Mouse (Mus musculus) C2C12 (cell line): ENCODE measurements around the gene Cavin4. TPM values are rescaled to one million over a fixed set of nuclear protein-coding genes. Genes with fewer than 3 reads are reported as not detected.
"Not testable (repeated sequence)": the region's sequence is repeated elsewhere in the genome, so short reads cannot be mapped to it uniquely, and the experiment has no call there.

Experiments used
- H3K27me3 ChIP-seq: one replicate; pipeline ENCODE4 v1.6.1; 2011; ENCODE audit not compliant: control insufficient read depth, insufficient read depth, insufficient read length
- H3K36me3 ChIP-seq: one replicate; pipeline ENCODE4 v1.6.1; 2011; ENCODE audit not compliant: control insufficient read depth, insufficient read depth
- H3K4me3 ChIP-seq: one replicate; pipeline ENCODE4 v1.5.1; 2011; ENCODE audit warnings: mild to moderate bottlenecking, control low read depth; ENCODE audit not compliant: poor library complexity, insufficient read depth, severe bottlenecking
- H3K79me2 ChIP-seq: one replicate; pipeline ENCODE4 v1.6.1; 2011; ENCODE audit not compliant: control insufficient read depth, insufficient read depth
- H3K79me3 ChIP-seq: one replicate; pipeline ENCODE4 v1.6.1; 2011; ENCODE audit warnings: low read depth, control low read depth
- H3ac ChIP-seq: one replicate; pipeline ENCODE3; 2011; ENCODE audit warnings: low read depth; ENCODE audit not compliant: control insufficient read depth, insufficient read length
- CEBPB ChIP-seq: IDR thresholded peaks from one replicate; pipeline ENCODE4 v1.6.1; 2011; ENCODE audit warnings: low read depth, mild to moderate bottlenecking, control low read depth, moderate library complexity
- CTCF ChIP-seq: IDR thresholded peaks from one replicate; pipeline ENCODE4 v1.5.1; 2011; ENCODE audit not compliant: control insufficient read depth, insufficient read depth, insufficient read length
- FOSL1 ChIP-seq: IDR thresholded peaks from one replicate; pipeline ENCODE4 v1.8.0; 2011; ENCODE audit warnings: mild to moderate bottlenecking, low read length; ENCODE audit not compliant: poor library complexity, insufficient read depth, severe bottlenecking
- MAX ChIP-seq: IDR thresholded peaks from one replicate; pipeline ENCODE4 v1.6.1; 2011; ENCODE audit warnings: mild to moderate bottlenecking, control low read depth
- MYOD1 ChIP-seq: IDR thresholded peaks from one replicate; pipeline ENCODE4 v1.6.1; 2011; ENCODE audit warnings: low read depth; ENCODE audit not compliant: control insufficient read depth, insufficient read length
- MYOG ChIP-seq: IDR thresholded peaks from one replicate; pipeline ENCODE4 v1.6.1; 2011; ENCODE audit not compliant: control insufficient read depth, insufficient read length; ENCODE audit errors: extremely low read depth
- USF1 ChIP-seq: IDR thresholded peaks from one replicate; pipeline ENCODE4 v1.6.1; 2011; ENCODE audit warnings: low read depth, mild to moderate bottlenecking, control low read depth, moderate library complexity
- polyA plus RNA-seq: library from polyadenylated mRNA; unstranded; fragments of >200 nt; fragmentation: generic; extraction: Trizol; gene quantifications from one replicate; pipeline ENCODE4 v1.2.1, GENCODE M21; 2012; ENCODE audit warnings: missing spikeins

Gene Cavin4
- polyA plus RNA-seq, 1 experiment: 23.2 TPM

GRCm38 (mm10) chr4:48680214-48680613, 16.9 kb downstream of the Cavin4 start:
- no peak overlapping the region for H3K4me3 ChIP-seq
- no peaks in the 10 kb centered on the region for H3K27me3 ChIP-seq
- no peaks in the 10 kb centered on the region for H3K36me3 ChIP-seq
- H3K79me3 ChIP-seq: no peaks in the 10 kb centered on the region
- TF ChIP-seq MAX (no peak), MYOD1 (no peak), FOSL1 (no peak), MYOG (no peak), CTCF (no peak), USF1 (no peak), CEBPB (no peak)
- H3ac ChIP-seq: no peak overlapping the region
- no peaks in the 10 kb centered on the region for H3K79me2 ChIP-seq

- no peaks in the 10 kb centered on the region for H3K27me3 ChIP-seq
- no peak overlapping the region for H3K4me3 ChIP-seq
- no peaks in the 10 kb centered on the region for H3K79me3 ChIP-seq
- H3K79me2 ChIP-seq: no peaks in the 10 kb centered on the region
- H3ac ChIP-seq: no peak overlapping the region
- H3K36me3 ChIP-seq: no peaks in the 10 kb centered on the region
- TF ChIP-seq CTCF (peak; percentile 51), USF1 (no peak)
Measured at GRCm38 (mm10) chr4:48680648-48681343, 17.5 kb downstream of the Cavin4 start.

GRCm38 (mm10) chr4:48683126-48683525, 19.8 kb downstream of the Cavin4 start:
- TF ChIP-seq CTCF (no peak), FOSL1 (no peak), MYOG (no peak), MYOD1 (no peak), MAX (no peak), CEBPB (no peak), USF1 (no peak)
- Histone ChIP-seq H3K4me3 (no peak overlapping the region), H3ac (no peak overlapping the region), H3K27me3 (no peaks in the 10 kb centered on the region), H3K79me3 (no peaks in the 10 kb centered on the region), H3K79me2 (no peaks in the 10 kb centered on the region), H3K36me3 (no peaks in the 10 kb centered on the region)

GRCm38 (mm10) chr4:48683633-48684209, 20.4 kb downstream of the Cavin4 start:
- not testable (repeated sequence) for H3K4me3 ChIP-seq, H3K79me2 ChIP-seq, H3K36me3 ChIP-seq, H3K79me3 ChIP-seq, H3K27me3 ChIP-seq, H3ac ChIP-seq

- Histone ChIP-seq H3ac (no peak overlapping the region), H3K36me3 (no peaks in the 10 kb centered on the region), H3K27me3 (no peaks in the 10 kb centered on the region), H3K4me3 (no peak overlapping the region), H3K79me2 (no peaks in the 10 kb centered on the region), H3K79me3 (no peaks in the 10 kb centered on the region)
- TF ChIP-seq USF1 (no peak), MAX (no peak), FOSL1 (no peak), MYOD1 (no peak), CTCF (no peak), CEBPB (no peak), MYOG (no peak)
Measured at GRCm38 (mm10) chr4:48684593-48685187, 21.4 kb downstream of the Cavin4 start.

GRCm38 (mm10) chr4:48688148-48688547, 24.8 kb downstream of the Cavin4 start:
- H3K79me3 ChIP-seq: no peaks in the 10 kb centered on the region
- H3ac ChIP-seq: no peak overlapping the region
- no peaks in the 10 kb centered on the region for H3K79me2 ChIP-seq
- no peak overlapping the region for H3K4me3 ChIP-seq
- no peaks in the 10 kb centered on the region for H3K27me3 ChIP-seq
- H3K36me3 ChIP-seq: no peaks in the 10 kb centered on the region
- TF ChIP-seq CEBPB (no peak), MYOD1 (no peak), MAX (no peak), FOSL1 (no peak), MYOG (no peak), USF1 (no peak), CTCF (no peak)
